Mouse (Mus musculus) hindbrain, embryonic 11.5 days (tissue): ENCODE measurements at regions not wholly inside any gene's neighbourhood (a gene's known extent, or its start where the extent isn't known, plus 50 kb on each side); places are given as distances from the start of the nearest gene placed in this dataset.

ENCODE experiments used
- ATAC-seq: fragments of 200-750 bp; cut with Nextera tagmentation; 2 replicates; pipeline ENCODE4 v1.8.0; 2017; ENCODE audit warnings: mild to moderate bottlenecking, moderate TSS enrichment, moderate library complexity; ENCODE audit not compliant: low FRiP score
- DNase-seq: peaks from one replicate; pipeline ENCODE4 v3.0.0-alpha.2; 2015; ENCODE audit warnings: low spot score
- H3K27ac ChIP-seq: fragments of 300-500 bp; sonication (generic); 2 replicates; pipeline ENCODE4 v1.5.1; 2014; ENCODE audit warnings: mild to moderate bottlenecking, low read depth, low read length
- H3K27me3 ChIP-seq: fragments of 300-500 bp; sonication (generic); 2 replicates; pipeline ENCODE4 v1.6.1; 2014; ENCODE audit warnings: mild to moderate bottlenecking, low read length, moderate library complexity, mixed read lengths; ENCODE audit not compliant: control insufficient read depth, insufficient read depth
- H3K36me3 ChIP-seq: fragments of 300-500 bp; sonication (generic); 2 replicates; pipeline ENCODE4 v1.6.1; 2014; ENCODE audit warnings: mild to moderate bottlenecking, low read length, moderate library complexity, mixed read lengths; ENCODE audit not compliant: control insufficient read depth, insufficient read depth
- H3K4me1 ChIP-seq: fragments of 300-500 bp; sonication (generic); replicated peaks from 2 replicates; pipeline ENCODE4 v1.6.1; 2014; ENCODE audit warnings: low read length, mixed read lengths; ENCODE audit not compliant: control insufficient read depth, insufficient read depth
- H3K4me2 ChIP-seq: fragments of 300-500 bp; sonication (generic); replicated peaks from 2 replicates; pipeline ENCODE4 v1.6.1; 2014; ENCODE audit warnings: mild to moderate bottlenecking, low read depth, low read length
- H3K4me3 ChIP-seq: fragments of 300-500 bp; sonication (generic); 2 replicates; pipeline ENCODE4 v1.5.1; 2014; ENCODE audit warnings: low read depth, low read length
- H3K9ac ChIP-seq: fragments of 300-500 bp; sonication (generic); 2 replicates; pipeline ENCODE4 v1.6.1; 2014; ENCODE audit warnings: low read depth, low read length
- H3K9me3 ChIP-seq: fragments of 300-500 bp; sonication (generic); 2 replicates; pipeline ENCODE4 v1.6.1; 2016; ENCODE audit warnings: low read length; ENCODE audit not compliant: control insufficient read depth
- WGBS: fragments of 180-500 bp; shearing (Covaris S2); extraction: QIAGEN DNeasy Blood & Tissue Kit; methylation state at CpG from one replicate; pipeline ENCODE4 v1.1.7; 2014; 5-methylcytosine and 5-hydroxymethylcytosine counted together

DNA sequence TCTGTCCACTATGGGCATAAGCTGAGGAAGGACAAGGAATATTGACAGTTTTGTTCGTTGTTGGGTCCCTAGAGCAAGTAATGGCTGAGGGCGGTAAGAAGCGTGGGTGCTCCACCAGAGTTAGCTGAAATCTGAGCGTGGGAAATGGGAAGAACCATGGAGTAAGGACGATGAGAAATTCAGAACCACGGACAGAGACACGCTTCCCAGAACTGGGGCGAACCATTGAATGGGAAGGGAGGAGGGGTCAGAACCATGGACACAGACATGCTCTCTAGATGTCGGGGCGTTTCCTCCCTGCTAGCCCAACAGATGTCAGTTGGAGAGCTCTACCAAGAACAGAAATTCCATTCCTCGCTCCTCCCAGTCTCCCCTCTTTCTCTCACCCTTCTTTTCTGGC is 238.2 kb upstream of the Srrm4 start:
- WGBS: 15% methylated on average over 11 of the region's 11 CpGs
- Histone ChIP-seq H3K4me2 (no peak overlapping the region), H3K27me3 (no peaks in the 10 kb centered on the region), H3K27ac (no peak overlapping the region), H3K9ac (no peak overlapping the region), H3K4me3 (no peak overlapping the region), H3K9me3 (no peaks in the 10 kb centered on the region), H3K36me3 (no peaks in the 10 kb centered on the region), H3K4me1 (no peaks in the 10 kb centered on the region)
- ATAC-seq (no peak), DNase-seq (peak; percentile 52)

- WGBS: 79% methylated on average over 3 of the region's 3 CpGs
- no peaks in the 10 kb centered on the region for H3K36me3 ChIP-seq
- H3K9me3 ChIP-seq: no peaks in the 10 kb centered on the region
- ATAC-seq (no peak), DNase-seq (no peak)
- H3K4me3 ChIP-seq: no peak overlapping the region
- no peaks in the 10 kb centered on the region for H3K4me1 ChIP-seq
- no peaks in the 10 kb centered on the region for H3K27me3 ChIP-seq
- H3K27ac ChIP-seq: no peak overlapping the region
- no peak overlapping the region for H3K9ac ChIP-seq
- H3K4me2 ChIP-seq: no peak overlapping the region
Measured at GRCm38 (mm10) chr5:116823260-116823659, 231.6 kb upstream of the Srrm4 start.

- H3K9me3 ChIP-seq: no peaks in the 10 kb centered on the region
- H3K4me2 ChIP-seq: no peak overlapping the region
- no peaks in the 10 kb centered on the region for H3K4me1 ChIP-seq
- no peak overlapping the region for H3K27ac ChIP-seq
- 0 out of 2 replicates have a peak, but pooled peaks have one; percentile 22 for ATAC-seq
- WGBS: 28% methylated on average over 14 of the region's 14 CpGs
- H3K4me3 ChIP-seq: no peak overlapping the region
- DNase-seq: peak; percentile 24
- no peaks in the 10 kb centered on the region for H3K36me3 ChIP-seq
- no peaks in the 10 kb centered on the region for H3K27me3 ChIP-seq
- no peak overlapping the region for H3K9ac ChIP-seq
Measured at GRCm38 (mm10) chr5:116822141-116822540, 230.5 kb upstream of the Srrm4 start.

DNA sequence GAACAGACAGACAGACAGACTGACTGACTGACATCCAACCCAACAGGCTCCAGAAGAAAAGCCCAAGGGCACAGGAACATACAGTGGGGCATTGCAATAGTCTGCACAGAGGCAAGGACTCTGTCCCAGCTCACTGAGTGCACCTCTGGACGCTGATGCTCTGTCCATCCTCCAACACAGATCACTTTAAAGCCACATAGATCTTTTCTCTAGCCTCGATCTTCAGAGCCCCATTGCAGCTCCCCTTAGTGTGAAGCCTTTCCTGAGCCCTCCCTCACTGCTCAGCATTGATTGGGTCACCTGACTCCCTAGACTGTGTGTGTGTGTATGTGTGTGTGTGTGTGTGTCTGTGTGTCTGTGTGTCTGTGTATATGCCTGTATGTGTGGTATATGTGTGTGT is 218.2 kb upstream of the Srrm4 start:
- 37% methylated on average over 2 of the region's 2 CpGs for WGBS
- H3K27me3 ChIP-seq: 0 out of 2 replicates have a peak, but pooled peaks cover 3% of the 10 kb centered on the region
- peak overlapping the region; percentile 77 for H3K27ac ChIP-seq
- H3K9ac ChIP-seq: peak overlapping the region; percentile 16; the same call in 1 of the 2 replicates
- no peaks in the 10 kb centered on the region for H3K36me3 ChIP-seq
- H3K4me2 ChIP-seq: no peak overlapping the region
- DNase-seq (no peak), ATAC-seq (peak; percentile 64)
- H3K4me1 ChIP-seq: peaks cover 5% of the 10 kb centered on the region; the same call in 1 of the 2 replicates
- no peaks in the 10 kb centered on the region for H3K9me3 ChIP-seq
- H3K4me3 ChIP-seq: no peak overlapping the region

DNA sequence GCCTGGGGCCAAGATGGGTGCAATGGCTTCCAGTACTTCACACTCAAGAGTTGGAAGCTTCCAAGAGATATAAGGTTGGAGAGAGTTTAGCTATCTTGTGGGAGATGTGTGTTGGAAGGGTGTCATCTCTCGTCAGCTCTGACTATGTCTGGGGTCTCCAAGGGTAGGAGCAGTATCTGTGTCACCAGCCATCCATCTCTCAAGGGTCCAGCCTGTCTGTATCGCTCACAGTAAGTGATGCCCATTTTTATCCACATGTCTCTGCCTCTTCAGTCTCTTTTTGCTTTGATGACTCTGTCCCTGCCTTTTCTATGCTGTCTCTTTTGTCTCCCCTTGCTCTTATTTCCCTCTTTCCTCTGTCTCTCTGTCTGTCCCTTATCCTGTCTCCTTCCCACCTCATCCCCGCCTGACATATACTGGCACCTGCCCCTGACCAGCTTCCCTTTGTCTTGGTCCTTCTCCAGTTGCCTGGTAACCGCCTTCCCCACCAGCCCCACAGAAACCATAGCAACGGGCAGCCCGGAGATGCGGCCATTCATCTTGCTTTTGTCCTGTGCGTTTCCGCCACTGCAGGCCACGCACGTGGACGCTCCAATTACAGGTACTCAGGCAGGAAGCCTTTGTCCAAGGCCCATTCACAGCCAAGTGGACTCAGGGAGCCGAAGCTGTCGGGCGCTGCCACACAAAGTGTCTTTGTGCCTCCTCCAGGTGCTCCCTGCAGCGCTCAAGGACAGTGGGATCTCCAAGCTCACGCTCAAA is 217.6 kb upstream of the Srrm4 start:
- WGBS: 16% methylated on average over 17 of the region's 17 CpGs
- H3K9ac ChIP-seq: peak overlapping the region; percentile 24; the same call in 1 of the 2 replicates

DNA sequence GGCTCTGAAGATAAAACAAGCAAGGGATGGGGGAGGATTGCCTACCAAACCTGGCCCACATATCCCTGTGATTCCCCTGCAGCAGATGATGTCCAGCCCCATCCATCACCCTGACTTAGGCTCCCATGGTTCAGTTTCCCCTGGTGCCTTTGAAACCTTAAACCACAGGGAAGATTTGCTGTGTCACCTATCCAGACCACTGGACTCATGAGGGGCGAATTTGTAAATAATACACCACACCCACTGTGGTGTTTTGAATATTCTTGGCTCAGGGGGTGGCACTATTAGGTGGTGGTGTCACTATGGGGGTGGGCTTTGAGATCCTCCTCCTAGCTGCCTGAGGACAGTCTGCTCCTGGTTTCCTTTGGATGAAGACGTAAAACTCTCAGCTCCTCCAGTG is 205.8 kb upstream of the Srrm4 start:
- Histone ChIP-seq H3K4me3 (no peak overlapping the region), H3K27ac (no peak overlapping the region), H3K27me3 (no peaks in the 10 kb centered on the region), H3K36me3 (no peaks in the 10 kb centered on the region), H3K9ac (no peak overlapping the region), H3K4me1 (no peaks in the 10 kb centered on the region), H3K4me2 (no peak overlapping the region), H3K9me3 (no peaks in the 10 kb centered on the region)
- 43% methylated on average over 2 of the region's 2 CpGs for WGBS
- ATAC-seq (no peak), DNase-seq (no peak)

More for the DNA sequence above, 217.6 kb upstream of the Srrm4 start:
- peak; percentile 95 for ATAC-seq
- H3K9me3 ChIP-seq: no peaks in the 10 kb centered on the region
- no peaks in the 10 kb centered on the region for H3K36me3 ChIP-seq
- 0 out of 2 replicates have a peak overlapping the region, but pooled peaks have one; percentile 1 for H3K4me2 ChIP-seq
- H3K4me1 ChIP-seq: peaks cover 5% of the 10 kb centered on the region; the same call in 1 of the 2 replicates
- DNase-seq: peak; percentile 84
- H3K4me3 ChIP-seq: no peak overlapping the region
- 0 out of 2 replicates have a peak, but pooled peaks cover 3% of the 10 kb centered on the region for H3K27me3 ChIP-seq
- peak overlapping the region; percentile 77 for H3K27ac ChIP-seq

DNA sequence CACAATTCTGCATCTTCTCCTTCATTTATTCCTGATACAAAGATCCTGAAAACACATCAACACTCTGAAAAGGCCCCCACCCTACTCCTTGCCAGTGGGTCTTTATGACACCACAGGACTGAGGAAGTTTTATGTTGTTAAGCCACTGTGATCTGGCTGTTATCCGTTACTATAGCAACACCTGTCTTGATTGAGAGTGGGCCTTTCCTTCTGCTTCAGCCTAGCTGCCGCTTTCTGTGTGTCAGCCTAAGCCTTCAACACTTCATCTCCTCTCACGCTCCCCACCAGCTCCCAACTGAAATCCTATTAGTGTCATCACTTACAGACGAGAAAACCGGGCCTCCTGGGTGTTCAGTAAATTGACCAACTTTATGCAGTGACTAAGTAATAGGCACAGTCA is 203.6 kb upstream of the Srrm4 start:
- ATAC-seq (no peak), DNase-seq (no peak)
- H3K9me3 ChIP-seq: no peaks in the 10 kb centered on the region
- no peak overlapping the region for H3K27ac ChIP-seq
- H3K27me3 ChIP-seq: no peaks in the 10 kb centered on the region
- H3K4me1 ChIP-seq: no peaks in the 10 kb centered on the region
- H3K4me2 ChIP-seq: no peak overlapping the region
- WGBS: 78% methylated on average over 5 of the region's 5 CpGs
- H3K9ac ChIP-seq: no peak overlapping the region
- no peaks in the 10 kb centered on the region for H3K36me3 ChIP-seq
- H3K4me3 ChIP-seq: no peak overlapping the region

DNA sequence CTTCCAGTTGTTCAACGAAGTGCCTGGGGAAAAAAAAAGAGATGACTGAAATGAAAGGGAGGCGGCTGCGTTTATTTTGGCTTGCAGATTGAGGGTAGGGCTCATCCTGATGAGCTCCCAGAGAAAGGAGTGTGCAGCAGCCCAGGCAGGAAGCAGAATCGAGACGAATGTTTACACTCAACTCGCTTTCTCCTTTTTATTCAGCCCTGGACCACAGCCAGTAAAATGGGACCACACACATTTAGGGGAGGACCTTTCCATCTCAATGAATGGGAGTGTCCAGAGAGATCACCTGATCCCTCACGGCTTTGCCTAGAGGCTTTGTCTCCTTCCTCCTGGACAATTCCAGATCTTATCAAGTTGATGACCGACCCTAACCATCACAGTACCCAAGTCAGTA is 198.8 kb upstream of the Srrm4 start:
- Histone ChIP-seq H3K27me3 (no peaks in the 10 kb centered on the region), H3K27ac (no peak overlapping the region), H3K36me3 (no peaks in the 10 kb centered on the region), H3K4me2 (no peak overlapping the region), H3K9ac (no peak overlapping the region), H3K4me3 (no peak overlapping the region), H3K4me1 (no peaks in the 10 kb centered on the region), H3K9me3 (no peaks in the 10 kb centered on the region)
- 73% methylated on average over 8 of the region's 8 CpGs for WGBS
- DNase-seq (no peak), ATAC-seq (no peak)

- Histone ChIP-seq H3K27ac (no peak overlapping the region), H3K27me3 (no peaks in the 10 kb centered on the region), H3K4me3 (no peak overlapping the region), H3K9ac (no peak overlapping the region), H3K4me1 (no peaks in the 10 kb centered on the region), H3K9me3 (no peaks in the 10 kb centered on the region), H3K4me2 (no peak overlapping the region), H3K36me3 (no peaks in the 10 kb centered on the region)
- DNase-seq (no peak), ATAC-seq (no peak)
- 78% methylated on average over 9 of the region's 9 CpGs for WGBS
Measured at GRCm38 (mm10) chr5:116789859-116790258, 198.2 kb upstream of the Srrm4 start.
